Mouse (Mus musculus): ENCODE measurements around the gene Itgb1.

DNA sequence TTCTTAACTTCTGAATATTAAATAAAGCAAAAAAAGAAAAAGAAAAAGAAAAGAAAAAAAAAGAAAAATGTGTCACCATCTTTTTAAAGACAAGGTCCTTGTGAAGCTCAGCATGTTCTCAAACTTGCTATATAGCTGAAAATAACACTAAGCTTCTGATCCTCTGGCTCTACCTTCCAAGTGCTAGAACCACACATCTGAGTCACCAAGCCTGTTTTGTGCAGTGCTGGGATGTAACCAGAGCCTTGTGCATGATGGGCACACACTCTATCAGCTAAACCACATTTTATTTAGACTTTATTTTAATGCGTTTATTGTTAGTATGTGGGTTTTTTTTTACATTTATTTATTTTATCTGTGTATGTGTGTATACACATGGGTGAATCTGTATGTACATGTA is 13.6 kb upstream of the Itgb1 start:
- TF ChIP-seq CTCF (IDR thresholded peaks at IDR 0.05; ENCODE audit: low read depth) (no peak), EP300 (IDR thresholded peaks at IDR 0.05; ENCODE audit: low read depth) (no peak)

All from liver, postnatal 0 days (tissue).